Mouse (Mus musculus) neutrophil, adult 5-6 weeks (primary cell): ENCODE data around the gene Nudt3. TPM values are rescaled to one million over a fixed set of nuclear protein-coding genes. Genes with fewer than 3 reads are reported as not detected.
"Not testable (repeated sequence)": the region's sequence is repeated elsewhere in the genome, so short reads cannot be mapped to it uniquely, and the experiment has no call there.

Experiments
- ATAC-seq: fragments of 151-379, 151-347 bp; 2 replicates; pipeline ENCODE4 v1.8.0; 2017; ENCODE audit warnings: mild to moderate bottlenecking, moderate TSS enrichment; ENCODE audit not compliant: insufficient number of reproducible peaks, poor library complexity, low FRiP score, severe bottlenecking; ENCODE audit errors: extremely low read depth
- total RNA-seq: library from RNA; stranded (forward); fragments of 200-1000 nt; gene quantifications from 2 replicates; pipeline ENCODE4 v1.2.3, GENCODE M21; 2017

The Nudt3 gene
- total RNA-seq, 1 experiment from 2014 or later, result 81.1 TPM

DNA sequence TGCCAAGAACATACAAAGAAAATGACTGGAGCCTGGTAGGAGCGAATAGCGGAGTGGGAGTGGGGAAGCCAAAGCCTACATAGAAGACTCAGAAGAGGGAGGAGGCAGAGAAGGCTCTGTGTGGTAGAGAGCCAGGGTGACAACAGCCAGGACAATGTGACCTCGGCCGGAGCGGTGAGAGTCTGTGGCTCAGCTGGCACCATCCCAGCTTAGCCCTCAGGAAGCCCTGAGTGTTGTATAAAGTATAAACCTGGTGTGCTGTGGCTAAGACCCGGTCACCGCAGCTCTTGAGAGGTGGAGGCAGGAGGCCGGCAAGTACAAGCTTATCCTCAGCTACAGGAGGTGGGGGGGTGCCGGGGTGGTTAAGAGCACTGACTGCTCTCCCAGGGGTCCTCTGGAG lies 14.0 kb upstream of the Nudt3 start:
- no peak for ATAC-seq

DNA sequence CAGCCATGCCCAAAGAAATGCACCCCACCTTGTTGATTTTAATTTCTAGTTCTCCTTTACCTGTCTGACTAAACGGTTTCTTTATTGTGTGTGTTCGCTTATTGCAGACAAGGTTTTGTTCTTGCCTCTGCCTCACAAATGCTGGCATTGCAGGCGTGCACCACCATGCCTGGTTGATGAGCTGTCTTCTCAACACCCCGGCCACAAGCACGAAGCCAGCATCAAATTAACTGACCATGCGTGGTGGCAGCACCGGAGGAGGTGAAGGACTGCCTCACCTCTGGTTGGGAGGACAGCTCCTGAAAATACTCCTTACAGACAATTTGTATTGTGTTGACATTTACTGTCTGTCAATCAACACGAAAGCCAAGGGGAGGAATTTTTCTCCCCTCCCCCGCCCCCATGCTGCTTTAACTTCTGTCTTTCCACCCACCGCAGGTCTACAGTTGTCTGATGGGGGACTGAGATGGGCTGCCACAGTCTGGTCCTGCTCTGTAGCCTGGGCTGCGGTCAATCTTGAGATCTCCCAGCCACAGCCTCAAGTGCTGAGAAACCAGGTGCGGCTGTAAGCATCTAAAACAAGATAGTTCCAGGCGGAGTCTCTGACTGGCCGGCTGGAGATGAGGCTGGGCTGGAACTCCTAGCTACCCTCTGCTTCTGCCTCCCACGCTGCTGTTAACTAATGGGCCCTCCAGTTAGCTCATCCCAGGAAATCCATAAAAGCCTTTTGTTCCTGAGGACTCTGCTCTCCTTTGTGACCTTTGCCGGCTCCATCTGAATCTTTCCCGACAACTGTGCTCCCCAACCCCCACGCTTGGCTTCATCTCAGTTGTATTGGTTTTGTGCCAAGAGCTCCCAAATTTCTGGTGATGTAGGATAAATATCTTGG lies 13.1 kb upstream of the Nudt3 start, which contains the start of gene Rps10:
Gene Rps10, minus strand, starts transcription at position 538 of the 889 bp plus-strand sequence.
- no peak for ATAC-seq

DNA sequence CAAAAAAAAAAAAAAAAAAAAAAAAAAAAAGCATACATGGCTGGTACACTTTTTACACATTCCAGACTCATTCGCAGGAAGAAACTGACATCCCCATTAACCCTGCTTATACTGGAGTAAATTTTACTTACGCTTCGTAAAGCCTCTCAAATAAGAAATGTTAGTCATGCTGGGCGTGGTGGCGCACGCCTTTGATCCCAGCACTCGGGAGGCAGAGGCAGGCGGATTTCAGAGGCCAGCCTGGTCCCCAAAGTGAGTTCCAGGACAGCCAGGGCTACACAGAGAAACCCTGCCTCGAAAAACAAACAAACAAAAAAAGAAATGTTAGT lies 12.2 kb upstream of the Nudt3 start:
- ATAC-seq, result not testable (repeated sequence)

DNA sequence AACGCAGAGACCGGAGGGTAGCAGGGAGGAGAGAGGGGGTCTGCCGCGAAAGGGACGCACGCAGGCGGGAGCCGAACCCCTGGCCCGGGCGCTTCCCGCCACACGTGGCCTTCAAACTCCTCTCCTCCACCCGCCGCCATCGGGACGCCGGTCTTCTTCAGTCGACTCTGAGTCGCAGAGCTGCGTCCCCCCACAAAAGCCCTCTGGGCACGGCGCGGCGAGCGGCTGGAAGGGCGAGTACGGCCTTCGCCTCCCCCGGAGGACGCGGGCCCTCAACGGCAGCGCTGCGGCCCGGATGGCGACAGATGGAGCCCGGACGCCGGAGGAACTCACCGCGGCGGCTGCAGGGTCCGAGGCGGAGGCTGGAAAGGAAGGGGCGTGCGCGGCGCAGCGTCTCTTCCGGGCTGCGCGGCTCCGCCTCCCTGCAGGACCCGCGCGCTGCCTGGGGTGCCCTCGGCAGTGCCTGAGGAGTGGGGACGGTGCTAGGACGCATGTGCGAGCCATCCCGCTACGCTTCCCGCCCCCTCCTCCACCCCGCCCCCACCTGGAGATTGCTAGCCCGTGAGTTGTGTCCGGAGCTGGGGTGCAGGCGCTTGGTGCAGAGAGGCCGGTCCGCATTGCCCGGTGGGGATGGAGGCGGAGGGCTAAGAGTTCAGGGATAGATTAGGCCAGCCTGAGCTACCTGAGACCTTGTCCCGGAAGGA lies 11.7 kb upstream of the Nudt3 start, which contains the start of gene RPS10-NUDT3:
Gene RPS10-NUDT3, minus strand, starts transcription at position 352 of the 704 bp plus-strand sequence.
- peak; percentile 90 for ATAC-seq

DNA sequence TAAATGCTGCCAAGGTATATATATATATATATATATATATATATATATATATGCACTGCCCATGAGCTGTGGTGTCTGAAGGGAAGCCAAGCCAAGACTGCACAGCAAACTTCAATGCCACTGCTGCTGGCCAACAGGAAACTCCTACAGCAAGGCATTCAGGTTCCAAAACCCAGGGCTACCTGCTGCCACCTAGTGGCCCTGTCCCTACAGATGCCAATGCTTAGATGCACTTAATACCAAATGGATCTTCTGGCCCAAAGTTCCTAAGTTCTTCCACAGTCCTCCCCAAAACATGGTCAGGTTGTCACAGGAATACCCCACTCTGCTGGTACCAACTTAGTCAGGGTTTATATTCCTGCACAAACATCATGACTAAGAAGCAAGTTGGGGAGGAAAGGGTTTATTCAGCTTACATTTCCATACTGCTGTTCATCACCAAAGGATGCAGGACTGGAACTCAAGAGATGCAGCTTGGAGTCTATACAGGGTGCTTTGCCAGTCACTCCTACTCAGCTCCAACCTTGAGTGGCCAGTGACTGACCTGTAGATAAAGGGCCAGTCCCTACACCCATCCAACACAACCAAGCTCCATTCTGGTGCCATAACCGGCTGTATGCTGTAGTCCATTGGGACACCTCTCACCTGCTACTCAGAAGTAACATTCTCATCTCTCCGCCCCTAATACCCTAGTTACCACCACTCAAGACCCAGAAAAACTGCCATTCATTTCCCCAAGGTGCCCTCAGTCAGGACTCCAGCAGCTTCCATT lies 6.1 kb upstream of the Nudt3 start:
- peak; percentile 78 for ATAC-seq

DNA sequence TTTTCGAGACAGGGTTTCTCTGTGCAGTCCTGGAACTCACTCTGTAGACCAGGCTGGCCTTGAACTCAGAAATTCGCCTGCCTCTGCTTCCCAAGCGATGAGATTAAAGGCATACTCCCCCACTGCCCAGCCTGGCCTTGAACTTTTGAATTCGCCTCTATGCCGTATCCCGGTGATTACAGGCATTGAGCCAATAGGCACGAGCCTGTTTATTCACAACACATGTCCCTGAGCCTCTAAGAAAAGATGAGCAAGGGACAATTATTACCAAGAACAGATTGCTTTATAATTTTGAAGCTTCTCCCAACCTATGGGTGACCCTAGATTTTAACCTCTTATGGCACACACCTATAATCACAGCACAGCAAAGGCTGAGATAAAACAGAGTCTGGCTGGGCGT lies 5.1 kb upstream of the Nudt3 start:
- ATAC-seq, result no peak

DNA sequence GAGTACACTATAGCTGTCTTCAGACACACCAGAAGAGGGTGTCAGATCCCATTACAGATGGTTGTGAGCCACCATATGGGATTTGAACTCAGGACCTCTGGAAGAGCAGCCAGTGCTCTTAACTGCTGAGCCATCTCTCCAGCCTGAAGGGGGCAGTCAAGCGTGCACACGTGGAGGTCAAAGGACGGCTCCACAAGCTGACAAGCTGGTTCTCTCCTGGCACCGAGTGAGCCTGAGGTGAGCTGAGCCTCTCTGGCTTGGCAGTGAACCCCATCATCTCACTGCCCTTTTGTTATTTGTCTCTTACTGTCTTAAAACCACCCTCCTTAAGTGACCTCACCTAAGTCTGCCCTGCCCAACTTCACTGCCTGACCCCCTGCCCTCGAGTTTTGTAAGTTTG lies 4.2 kb upstream of the Nudt3 start:
- no peak for ATAC-seq

DNA sequence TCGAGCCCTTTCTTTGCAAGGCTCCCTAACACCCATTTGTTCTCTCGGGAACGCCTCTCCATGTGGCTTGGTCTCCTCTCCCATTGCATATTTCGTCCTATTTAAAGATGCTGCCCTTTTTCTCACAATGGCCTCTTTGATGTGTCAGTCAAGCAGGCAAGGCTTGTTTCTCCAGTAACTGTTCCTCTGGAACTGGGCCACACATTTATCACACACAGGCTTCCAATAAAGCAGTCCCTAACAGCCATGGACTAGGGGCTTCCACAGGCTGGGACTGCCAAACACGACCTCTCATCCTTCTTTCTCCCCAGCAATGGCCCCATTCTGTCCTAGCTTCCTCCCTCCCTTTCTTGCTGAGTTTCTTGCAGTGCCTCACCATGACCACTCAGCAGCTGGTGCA lies 3.4 kb upstream of the Nudt3 start:
- no peak for ATAC-seq

DNA sequence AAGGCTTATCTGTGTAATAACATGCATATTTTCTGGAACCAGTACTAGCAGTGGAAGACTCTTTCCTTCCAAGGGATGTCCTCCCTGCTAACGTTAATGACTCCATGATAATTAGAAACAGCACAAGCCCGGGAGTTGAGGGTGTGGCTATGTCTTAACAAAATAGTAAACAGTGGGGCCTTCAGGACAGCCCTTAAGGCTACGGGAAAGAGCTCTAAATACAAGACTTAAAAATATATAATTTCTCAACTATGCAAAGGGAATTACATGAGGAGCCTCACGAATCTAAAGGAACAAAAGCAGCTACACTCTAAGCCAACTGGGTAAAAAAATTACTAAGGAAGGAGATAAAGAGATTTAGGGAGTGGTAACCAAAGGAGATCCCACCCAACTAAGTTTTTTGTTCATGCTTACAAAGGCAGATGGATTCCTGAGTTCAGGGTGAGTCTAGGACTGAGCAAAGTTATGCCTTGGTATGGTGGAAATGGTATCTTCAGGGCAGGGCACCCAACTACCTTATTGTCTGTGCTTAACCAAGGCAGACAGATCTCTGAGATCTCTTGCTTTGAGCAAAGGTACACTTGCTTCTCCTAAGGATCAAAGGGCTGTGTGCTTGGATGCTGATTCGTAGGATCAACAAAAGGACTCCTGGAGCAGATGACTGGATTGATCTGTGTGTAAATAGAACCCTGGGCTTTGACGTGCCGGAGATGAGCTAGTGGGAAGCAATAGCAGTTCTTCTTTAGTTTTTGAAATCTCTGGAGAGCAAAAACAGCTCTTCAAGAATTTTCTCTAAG lies 2.4 kb upstream of the Nudt3 start:
- ATAC-seq, result no peak

DNA sequence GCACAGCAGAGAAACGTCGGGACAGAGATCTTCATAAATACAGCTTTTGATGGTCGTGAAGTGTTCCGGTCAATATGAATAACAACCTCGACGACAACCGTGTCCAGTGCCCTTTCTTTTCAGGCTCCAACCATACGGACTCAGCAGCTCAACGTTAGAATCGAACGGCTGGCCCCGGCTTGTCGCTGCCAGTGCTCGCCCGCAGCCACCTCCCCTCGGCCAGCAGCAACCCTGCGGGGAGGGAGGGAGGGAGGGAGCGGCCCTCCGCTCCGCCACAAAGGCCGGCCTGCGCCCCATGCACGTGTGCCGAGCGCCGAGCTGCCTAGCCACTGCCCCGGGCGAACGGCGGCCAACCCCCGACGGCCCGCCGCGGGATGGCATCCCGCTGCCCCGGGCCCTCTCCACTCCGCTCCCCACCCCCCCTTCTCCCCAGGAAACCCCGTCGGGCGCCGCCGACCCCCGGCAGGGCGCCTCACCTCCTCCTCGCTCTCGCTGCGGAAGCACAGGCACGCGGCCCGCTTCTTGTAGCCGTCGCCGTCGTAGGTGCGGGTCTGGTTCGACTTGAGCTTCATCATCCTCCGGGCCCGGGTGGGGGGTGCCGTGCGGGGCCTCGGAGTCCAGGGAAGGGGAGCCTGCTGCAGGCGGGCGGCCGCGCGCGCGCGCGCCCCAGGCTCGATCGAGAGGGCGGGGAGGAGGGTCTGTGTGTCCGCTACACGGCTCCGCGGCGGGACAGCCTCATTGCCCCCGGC lies 510 bp downstream of the Nudt3 start:
- 0 out of 2 replicates have a peak, but pooled peaks have one; percentile 17 for ATAC-seq

DNA sequence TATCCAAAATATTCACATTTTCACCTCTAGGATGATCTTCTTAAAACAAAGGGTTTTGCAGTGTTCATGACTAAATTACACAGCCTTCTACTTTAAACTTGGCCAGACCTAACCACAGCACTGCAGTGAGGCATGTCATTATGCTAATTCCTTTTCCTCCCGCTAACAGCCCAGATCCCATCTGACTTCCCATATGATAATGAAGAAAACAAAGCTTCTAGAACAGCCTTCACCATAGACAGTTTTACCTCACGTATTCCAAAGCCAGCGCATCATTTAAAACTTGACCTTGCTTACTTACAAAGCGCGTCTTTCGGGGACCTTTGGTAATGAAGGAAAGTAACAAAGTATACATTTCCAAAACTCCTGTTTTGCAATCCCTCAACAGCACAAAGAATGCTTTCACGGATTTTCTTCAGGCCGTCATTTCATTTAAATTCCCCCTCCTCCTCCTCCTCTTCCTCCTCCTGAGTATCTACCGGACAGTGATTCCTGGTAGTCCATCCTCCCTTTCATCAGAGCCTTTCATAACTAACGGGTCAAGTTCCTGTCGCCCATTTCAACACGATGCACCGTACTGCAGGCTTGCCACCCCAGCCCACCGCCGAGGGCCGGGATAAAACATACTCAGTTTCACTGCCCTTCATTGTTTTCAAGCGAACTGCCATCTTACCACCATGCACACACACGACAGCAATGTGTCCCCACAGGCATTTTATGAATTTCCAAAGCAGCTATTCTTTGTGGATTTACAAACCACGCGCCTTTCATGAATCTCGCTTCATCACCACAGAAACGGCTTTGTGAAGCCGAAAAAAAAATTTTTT lies 1.4 kb downstream of the Nudt3 start:
- ATAC-seq, result no peak

DNA sequence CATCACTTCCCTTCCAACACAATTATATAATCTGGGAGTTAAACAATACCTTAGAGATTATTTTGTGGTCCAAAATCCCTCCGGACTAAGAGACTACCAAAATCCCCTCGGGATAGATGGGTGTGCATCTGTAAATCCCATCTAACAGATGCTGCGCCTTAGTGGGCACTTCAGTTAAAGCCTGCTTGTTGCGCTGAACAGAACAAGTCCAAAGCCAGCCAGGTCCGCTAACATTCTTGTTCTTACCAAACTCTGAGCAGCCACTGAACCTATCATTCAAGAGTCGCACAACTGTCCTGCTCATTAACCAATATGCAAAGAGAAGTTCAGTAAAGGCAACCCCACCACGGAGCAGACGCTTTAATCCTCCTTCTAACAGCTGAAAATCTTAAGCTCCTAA lies 2.1 kb downstream of the Nudt3 start:
- no peak for ATAC-seq

DNA sequence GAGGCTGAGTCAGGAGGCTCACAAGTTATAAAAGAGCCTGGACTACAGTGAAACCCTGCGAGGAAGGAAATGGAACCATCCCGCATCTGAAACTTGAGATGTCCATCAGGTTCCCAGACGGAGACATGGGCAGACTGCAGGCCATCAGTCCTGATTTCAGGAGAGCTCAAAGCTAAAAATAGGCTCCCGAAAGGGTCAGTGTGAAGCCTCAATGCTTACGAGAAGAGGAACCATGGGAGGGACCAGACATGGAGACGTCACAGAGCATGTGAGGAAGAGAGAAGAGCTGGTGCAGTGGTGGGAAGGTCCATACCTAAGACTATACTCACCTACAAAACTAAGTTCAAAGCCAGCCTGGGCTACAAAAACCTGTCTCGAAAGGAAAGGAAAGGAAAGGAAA lies 7.9 kb downstream of the Nudt3 start:
- no peak for ATAC-seq

DNA sequence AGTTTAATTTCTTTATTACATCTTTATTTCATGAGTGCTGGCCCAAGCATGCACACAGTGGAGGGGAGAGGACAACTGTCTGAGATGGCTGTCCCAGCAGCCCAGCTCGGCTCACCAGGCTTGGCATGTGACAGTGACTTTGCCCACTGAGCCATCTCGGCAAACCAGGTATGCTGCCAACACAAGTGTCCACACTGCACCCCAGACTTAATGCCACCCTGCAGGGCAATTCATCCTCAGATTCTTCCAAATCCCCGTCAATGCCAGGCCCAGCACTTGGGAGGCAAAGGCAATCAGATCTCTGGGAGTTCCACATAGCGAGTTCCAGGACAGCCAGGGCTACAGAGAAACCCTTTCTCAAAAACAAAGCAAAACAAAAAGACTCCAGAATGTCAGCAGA lies 10.3 kb downstream of the Nudt3 start:
- ATAC-seq, result no peak

DNA sequence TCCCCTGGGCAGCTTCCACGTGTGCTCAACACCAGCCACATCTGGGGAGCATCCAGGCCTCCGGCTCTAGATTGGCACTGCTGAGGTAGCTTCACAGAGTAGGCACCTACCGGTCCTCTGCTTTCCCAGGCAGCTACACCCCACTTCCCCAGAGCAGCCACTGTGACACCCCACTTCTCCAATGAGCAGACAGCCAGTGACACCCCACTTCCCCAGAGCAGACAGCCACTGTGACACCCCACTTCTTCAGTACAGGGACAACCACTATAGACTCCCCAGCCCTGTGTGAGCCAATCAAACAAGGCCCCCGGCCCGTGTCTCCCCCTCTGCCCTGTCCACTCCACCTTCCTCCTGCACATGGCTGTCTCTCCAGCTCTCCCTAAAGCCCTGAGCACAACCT lies 11.3 kb downstream of the Nudt3 start:
- 0 out of 2 replicates have a peak, but pooled peaks have one; percentile 23 for ATAC-seq

DNA sequence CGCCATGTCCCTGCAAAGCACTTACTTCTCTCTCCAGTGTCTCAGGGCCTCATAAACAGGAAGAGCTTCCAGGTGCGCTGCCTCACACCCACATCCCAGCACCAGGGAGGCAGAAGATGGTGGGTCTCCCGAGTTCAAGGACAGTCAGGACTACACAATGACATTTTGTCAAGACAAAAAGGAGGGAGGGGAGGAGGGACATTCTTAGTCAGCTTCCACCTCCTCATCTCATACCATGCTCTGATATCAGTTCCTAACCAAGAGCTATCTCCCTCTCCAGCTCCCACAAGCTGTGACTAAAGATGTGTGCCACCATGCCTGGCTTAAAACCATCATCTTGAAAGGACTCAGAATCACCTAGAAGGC lies 11.8 kb downstream of the Nudt3 start:
- ATAC-seq, result no peak
